Mouse (Mus musculus): ENCODE measurements around the gene Klf6. TPM values are rescaled to one million over a fixed set of nuclear protein-coding genes. Genes with fewer than 3 reads are reported as not detected.

The Klf6 gene
- polyA plus RNA-seq, 1 experiment from 2014 or later: 31.5 TPM

DNA sequence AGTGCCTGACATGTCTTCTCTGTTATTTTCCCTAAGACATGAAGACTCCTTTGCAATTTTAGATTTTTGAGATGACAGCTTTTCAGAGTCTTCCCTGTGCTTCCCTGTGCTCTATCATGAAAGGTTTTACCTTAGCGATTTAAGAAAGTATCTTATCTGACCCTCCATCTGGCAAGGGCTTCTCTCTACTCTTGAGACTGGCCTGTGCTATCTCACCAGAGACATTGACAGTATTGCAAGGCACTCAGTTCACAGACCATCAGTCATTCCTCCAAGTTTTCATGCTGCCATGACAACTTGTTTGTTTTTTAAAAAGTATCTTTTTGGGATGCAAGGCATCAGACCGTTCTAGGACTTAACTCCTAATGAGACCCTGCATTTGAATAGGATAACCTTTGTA is 13.5 kb upstream of the Klf6 start:
- WGBS: 26% methylated on average over 2 of the region's 2 CpGs
- H3K9me3 ChIP-seq (ENCODE audit: control insufficient read depth, low read length): no peaks in the 10 kb centered on the region
- H3K27me3 ChIP-seq (replicated peaks; ENCODE audit: control insufficient read depth, insufficient read depth, low read length): no peaks in the 10 kb centered on the region
- no peak overlapping the region for H3K4me2 ChIP-seq
- no peaks in the 10 kb centered on the region for H3K36me3 ChIP-seq (ENCODE audit: control insufficient read depth, insufficient read depth, low read length)
- H3K4me3 ChIP-seq (ENCODE audit: low read depth, low read length): no peak overlapping the region
- no peak overlapping the region for H3K9ac ChIP-seq (ENCODE audit: low read depth, low read length)
- DNase-seq (ENCODE audit: low spot score): no peak
- no peak overlapping the region for H3K27ac ChIP-seq (ENCODE audit: low read depth, low read length)
- peak; percentile 67 for ATAC-seq (replicated peaks; ENCODE audit: low FRiP score)
- peaks cover 5% of the 10 kb centered on the region; the same call in 1 of the 2 replicates for H3K4me1 ChIP-seq (replicated peaks; ENCODE audit: control insufficient read depth, insufficient read depth, low read length)

DNA sequence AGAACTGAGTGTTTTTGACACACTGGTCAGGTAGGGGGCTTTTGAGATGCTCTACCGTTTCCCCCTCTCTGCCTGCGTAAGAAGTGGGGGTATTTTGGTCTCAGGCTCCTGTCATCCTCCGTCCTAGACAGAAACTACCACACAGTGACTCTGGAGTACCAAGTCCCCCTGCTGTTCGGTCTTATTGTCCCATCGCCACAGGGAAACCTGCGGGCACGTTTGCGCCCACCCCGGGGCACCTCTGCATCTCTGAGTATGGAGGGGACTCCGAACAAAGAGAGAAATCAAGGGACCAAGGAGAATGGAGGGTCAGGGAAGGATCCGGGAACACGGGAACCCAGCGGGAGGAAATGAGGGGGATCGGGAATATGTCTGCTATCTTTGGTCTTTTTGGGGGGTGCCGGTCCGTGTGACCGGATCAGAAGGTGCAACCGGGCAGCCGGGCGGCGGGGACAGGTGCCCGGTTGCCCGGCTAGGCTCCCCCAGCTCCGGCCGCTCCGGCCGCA is 578 bp upstream of the Klf6 start:
- peak; percentile 52 for ATAC-seq (replicated peaks; ENCODE audit: low FRiP score)
- Histone ChIP-seq H3K9ac (ENCODE audit: low read depth, low read length) (peak overlapping the region; percentile 83), H3K27ac (ENCODE audit: low read depth, low read length) (peak overlapping the region; percentile 95), H3K4me2 (peak overlapping the region; percentile 83), H3K27me3 (replicated peaks; ENCODE audit: control insufficient read depth, insufficient read depth, low read length) (no peaks in the 10 kb centered on the region), H3K36me3 (ENCODE audit: control insufficient read depth, insufficient read depth, low read length) (peaks cover 5% of the 10 kb centered on the region), H3K4me1 (replicated peaks; ENCODE audit: control insufficient read depth, insufficient read depth, low read length) (peaks cover 5% of the 10 kb centered on the region), H3K9me3 (ENCODE audit: control insufficient read depth, low read length) (no peaks in the 10 kb centered on the region), H3K4me3 (ENCODE audit: low read depth, low read length) (peak overlapping the region; percentile 75)
- DNase-seq (ENCODE audit: low spot score): no peak
- 2% methylated on average over 27 of the region's 27 CpGs for WGBS

DNA sequence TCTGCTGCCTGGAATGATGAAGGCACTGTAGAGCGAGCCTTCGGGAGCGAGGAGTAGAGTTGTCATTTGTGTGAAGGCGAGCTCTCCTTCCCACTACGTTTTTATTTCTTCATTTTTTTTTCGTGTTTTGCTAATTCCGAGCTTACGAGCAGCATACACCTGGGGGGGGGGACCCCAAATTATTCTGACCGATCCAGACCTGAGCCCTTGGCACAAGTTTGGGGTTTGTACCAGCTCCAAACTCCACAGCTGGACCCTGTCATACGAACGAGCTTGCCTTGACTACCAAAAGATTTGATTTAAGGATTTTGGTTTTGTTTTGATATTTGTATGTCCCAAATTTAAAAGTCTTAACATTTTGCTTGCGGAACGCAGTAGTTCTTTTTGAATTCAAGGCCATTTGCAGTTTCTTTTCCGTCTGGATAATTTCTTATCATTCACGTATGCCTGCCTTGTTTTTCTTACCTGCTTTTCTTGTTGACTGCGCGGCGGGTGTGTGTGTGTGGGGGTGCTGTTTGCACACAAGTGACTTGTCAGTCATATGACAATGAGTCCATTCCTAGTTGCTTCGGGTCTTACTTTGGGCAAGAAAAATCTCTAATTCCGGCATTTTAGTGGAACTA is 832 bp downstream of the Klf6 start:
- Histone ChIP-seq H3K9me3 (ENCODE audit: control insufficient read depth, low read length) (no peaks in the 10 kb centered on the region), H3K9ac (ENCODE audit: low read depth, low read length) (peak overlapping the region; percentile 78), H3K27ac (ENCODE audit: low read depth, low read length) (peak overlapping the region; percentile 95), H3K4me1 (replicated peaks; ENCODE audit: control insufficient read depth, insufficient read depth, low read length) (peaks cover 5% of the 10 kb centered on the region), H3K4me2 (peak overlapping the region; percentile 76), H3K4me3 (ENCODE audit: low read depth, low read length) (peak overlapping the region; percentile 75), H3K36me3 (ENCODE audit: control insufficient read depth, insufficient read depth, low read length) (peaks cover 17% of the 10 kb centered on the region), H3K27me3 (replicated peaks; ENCODE audit: control insufficient read depth, insufficient read depth, low read length) (no peaks in the 10 kb centered on the region)
- DNase-seq (ENCODE audit: low spot score) (no peak), ATAC-seq (replicated peaks; ENCODE audit: low FRiP score) (no peak)
- under 1% methylated on average over 20 of the region's 20 CpGs for WGBS

DNA sequence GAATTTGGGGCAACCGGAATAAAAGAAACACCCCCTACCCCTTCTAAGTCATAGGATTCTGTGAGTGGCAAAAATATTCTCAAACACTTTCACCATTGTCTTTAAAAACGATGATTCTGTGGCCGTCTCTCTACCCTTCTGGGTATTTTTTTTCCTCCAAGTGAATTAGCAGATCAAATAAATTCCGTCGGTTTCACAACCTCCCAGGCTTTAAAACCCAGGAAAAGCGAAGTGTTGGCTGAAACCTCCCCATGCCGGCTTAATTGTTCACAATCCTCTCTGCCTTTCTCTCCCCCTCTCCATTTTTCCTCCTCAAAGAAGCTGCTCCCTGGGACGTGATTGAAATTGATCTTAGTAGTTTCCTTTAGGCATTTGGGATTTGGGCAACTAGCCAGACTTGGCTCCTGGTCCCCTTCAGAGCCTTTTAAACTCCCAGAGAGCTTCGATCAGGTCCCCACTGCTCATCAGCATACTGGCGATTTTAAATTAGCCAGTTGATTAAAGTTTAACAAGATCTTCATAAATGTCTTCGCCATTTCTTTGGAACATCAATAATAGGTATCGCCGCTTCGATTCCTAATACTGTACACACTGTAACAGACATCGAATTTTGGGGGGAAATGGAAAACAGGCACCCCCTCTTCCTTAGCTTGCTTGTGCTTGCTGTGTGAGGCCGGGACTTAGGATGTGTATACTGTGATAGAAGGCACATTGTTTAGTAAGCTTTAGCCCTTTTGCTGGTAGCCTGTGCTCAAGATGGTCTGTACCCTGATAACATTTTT is 1.5 kb downstream of the Klf6 start:
- 8% methylated on average over 16 of the region's 16 CpGs for WGBS
- Histone ChIP-seq H3K27me3 (replicated peaks; ENCODE audit: control insufficient read depth, insufficient read depth, low read length) (no peaks in the 10 kb centered on the region), H3K36me3 (ENCODE audit: control insufficient read depth, insufficient read depth, low read length) (peaks cover 22% of the 10 kb centered on the region), H3K27ac (ENCODE audit: low read depth, low read length) (peak overlapping the region; percentile 95), H3K4me2 (peak overlapping the region; percentile 76), H3K9me3 (ENCODE audit: control insufficient read depth, low read length) (no peaks in the 10 kb centered on the region), H3K4me1 (replicated peaks; ENCODE audit: control insufficient read depth, insufficient read depth, low read length) (peaks cover 5% of the 10 kb centered on the region), H3K4me3 (ENCODE audit: low read depth, low read length) (peak overlapping the region; percentile 75), H3K9ac (ENCODE audit: low read depth, low read length) (peak overlapping the region; percentile 78)
- no peak for DNase-seq (ENCODE audit: low spot score)
- ATAC-seq (replicated peaks; ENCODE audit: low FRiP score): no peak

DNA sequence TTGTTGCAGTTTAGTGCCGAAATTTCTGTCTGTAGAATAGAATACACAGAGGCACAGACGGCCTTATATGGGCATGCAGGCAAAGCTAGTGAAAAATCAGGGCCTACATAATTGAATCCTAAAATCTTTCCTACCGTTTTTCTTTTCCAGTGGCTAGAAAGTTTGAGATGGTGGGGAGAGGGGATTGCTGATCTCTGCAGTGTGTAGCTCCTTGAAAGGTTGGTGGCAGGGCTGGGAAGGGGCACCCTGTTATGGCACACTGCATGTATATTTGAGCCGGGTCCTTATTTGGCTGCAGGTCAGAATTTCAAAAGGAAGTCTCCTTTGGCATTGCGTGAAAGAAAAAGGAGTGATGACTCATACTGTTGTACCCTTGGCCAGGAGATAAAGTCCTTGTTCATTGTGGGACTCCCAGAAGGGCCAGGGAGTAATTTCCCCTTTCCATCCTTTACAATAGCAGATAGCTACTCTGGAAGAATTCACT is 2.2 kb downstream of the Klf6 start:
- peaks cover 5% of the 10 kb centered on the region for H3K4me1 ChIP-seq (replicated peaks; ENCODE audit: control insufficient read depth, insufficient read depth, low read length)
- H3K27me3 ChIP-seq (replicated peaks; ENCODE audit: control insufficient read depth, insufficient read depth, low read length): no peaks in the 10 kb centered on the region
- peak overlapping the region; percentile 95 for H3K27ac ChIP-seq (ENCODE audit: low read depth, low read length)
- ATAC-seq (replicated peaks; ENCODE audit: low FRiP score) (no peak), DNase-seq (ENCODE audit: low spot score) (no peak)
- peaks cover 22% of the 10 kb centered on the region for H3K36me3 ChIP-seq (ENCODE audit: control insufficient read depth, insufficient read depth, low read length)
- H3K9ac ChIP-seq (ENCODE audit: low read depth, low read length): peak overlapping the region; percentile 78
- WGBS: 7% methylated on average over 5 of the region's 5 CpGs
- peak overlapping the region; percentile 76 for H3K4me2 ChIP-seq
- H3K9me3 ChIP-seq (ENCODE audit: control insufficient read depth, low read length): no peaks in the 10 kb centered on the region
- peak overlapping the region; percentile 75 for H3K4me3 ChIP-seq (ENCODE audit: low read depth, low read length)

DNA sequence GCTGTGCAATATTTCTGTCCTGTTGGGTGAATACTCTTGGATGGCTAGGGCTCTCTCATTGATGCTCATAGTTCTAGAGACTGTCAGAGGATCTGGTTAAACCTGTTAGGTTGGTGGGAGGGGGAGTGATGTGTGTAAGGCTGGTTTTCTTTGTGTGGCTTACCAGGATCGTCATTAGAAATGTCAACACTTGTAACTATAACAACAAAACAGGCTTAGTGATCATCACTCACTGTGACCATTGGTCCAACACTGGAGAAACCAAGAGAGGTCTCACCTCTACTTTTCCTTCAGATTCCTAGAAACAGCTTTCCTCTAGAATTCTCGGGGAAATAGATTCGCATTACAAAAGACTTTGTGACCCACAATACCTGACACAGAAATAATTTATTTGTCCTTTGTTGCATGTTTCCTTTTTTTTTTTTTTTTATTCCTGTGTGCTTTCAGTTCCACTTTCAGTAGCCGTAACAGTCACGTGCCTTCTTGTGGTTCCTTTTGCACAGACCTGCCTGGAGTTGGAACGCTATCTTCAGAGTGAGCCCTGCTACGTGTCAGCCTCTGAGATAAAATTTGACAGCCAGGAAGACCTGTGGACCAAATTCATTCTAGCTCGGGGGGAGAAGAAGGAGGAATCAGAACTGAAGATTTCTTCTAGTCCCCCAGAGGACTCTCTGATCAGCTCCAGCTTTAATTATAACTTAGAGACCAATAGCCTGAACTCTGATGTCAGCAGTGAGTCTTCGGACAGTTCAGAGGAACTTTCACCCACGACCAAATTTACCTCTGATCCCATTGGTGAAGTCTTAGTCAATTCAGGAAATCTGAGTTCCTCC is 3.2 kb downstream of the Klf6 start:
- WGBS: 30% methylated on average over 10 of the region's 10 CpGs
- peak overlapping the region; percentile 75 for H3K4me3 ChIP-seq (ENCODE audit: low read depth, low read length)
- DNase-seq (ENCODE audit: low spot score): no peak
- no peak for ATAC-seq (replicated peaks; ENCODE audit: low FRiP score)
- H3K9ac ChIP-seq (ENCODE audit: low read depth, low read length): 0 out of 2 replicates have a peak overlapping the region, but pooled peaks have one; percentile 20
- peaks cover 5% of the 10 kb centered on the region for H3K4me1 ChIP-seq (replicated peaks; ENCODE audit: control insufficient read depth, insufficient read depth, low read length)
- peaks cover 22% of the 10 kb centered on the region for H3K36me3 ChIP-seq (ENCODE audit: control insufficient read depth, insufficient read depth, low read length)
- no peak overlapping the region; the same call in 1 of the 2 replicates for H3K27ac ChIP-seq (ENCODE audit: low read depth, low read length)
- no peaks in the 10 kb centered on the region for H3K9me3 ChIP-seq (ENCODE audit: control insufficient read depth, low read length)
- peak overlapping the region; percentile 76 for H3K4me2 ChIP-seq
- H3K27me3 ChIP-seq (replicated peaks; ENCODE audit: control insufficient read depth, insufficient read depth, low read length): no peaks in the 10 kb centered on the region

DNA sequence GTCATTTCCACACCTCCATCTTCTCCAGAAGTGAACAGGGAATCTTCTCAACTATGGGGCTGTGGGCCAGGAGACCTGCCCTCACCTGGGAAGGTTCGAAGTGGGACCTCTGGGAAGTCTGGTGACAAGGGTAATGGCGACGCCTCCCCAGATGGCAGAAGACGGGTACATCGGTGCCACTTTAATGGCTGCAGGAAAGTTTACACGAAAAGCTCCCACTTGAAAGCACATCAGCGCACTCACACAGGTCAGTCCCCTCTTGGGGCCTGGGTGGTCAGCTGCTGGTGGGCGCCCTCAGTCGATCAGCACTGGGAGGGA is 3.8 kb downstream of the Klf6 start:
- H3K9ac ChIP-seq (ENCODE audit: low read depth, low read length): no peak overlapping the region
- peaks cover 22% of the 10 kb centered on the region for H3K36me3 ChIP-seq (ENCODE audit: control insufficient read depth, insufficient read depth, low read length)
- WGBS: 91% methylated on average over 9 of the region's 9 CpGs
- peaks cover 5% of the 10 kb centered on the region for H3K4me1 ChIP-seq (replicated peaks; ENCODE audit: control insufficient read depth, insufficient read depth, low read length)
- H3K27ac ChIP-seq (ENCODE audit: low read depth, low read length): no peak overlapping the region
- peak overlapping the region; percentile 76 for H3K4me2 ChIP-seq
- no peak overlapping the region for H3K4me3 ChIP-seq (ENCODE audit: low read depth, low read length)
- no peak for ATAC-seq (replicated peaks; ENCODE audit: low FRiP score)
- DNase-seq (ENCODE audit: low spot score): no peak
- no peaks in the 10 kb centered on the region for H3K9me3 ChIP-seq (ENCODE audit: control insufficient read depth, low read length)
- no peaks in the 10 kb centered on the region for H3K27me3 ChIP-seq (replicated peaks; ENCODE audit: control insufficient read depth, insufficient read depth, low read length)

DNA sequence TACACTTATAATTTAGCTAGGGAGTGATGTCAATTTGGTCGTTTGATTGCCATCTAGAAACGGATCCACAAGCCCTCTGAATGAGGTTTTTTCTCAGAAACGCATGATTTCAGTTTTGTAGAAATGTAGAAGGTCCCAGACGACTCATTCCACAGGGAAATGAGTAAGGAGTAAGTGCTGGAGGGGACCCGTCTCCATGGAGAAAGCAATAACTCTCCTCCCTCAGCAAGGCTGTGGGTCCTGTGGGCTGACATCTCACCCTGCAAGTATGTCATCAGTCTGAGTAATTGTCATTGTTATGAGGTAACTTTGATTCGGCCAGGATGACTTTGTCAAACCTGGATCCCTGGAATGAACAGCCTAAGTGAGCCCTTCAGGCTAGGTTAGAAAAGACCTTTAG is 4.8 kb downstream of the Klf6 start:
- H3K9ac ChIP-seq (ENCODE audit: low read depth, low read length): no peak overlapping the region
- H3K27me3 ChIP-seq (replicated peaks; ENCODE audit: control insufficient read depth, insufficient read depth, low read length): no peaks in the 10 kb centered on the region
- ATAC-seq (replicated peaks; ENCODE audit: low FRiP score) (no peak), DNase-seq (ENCODE audit: low spot score) (no peak)
- H3K4me1 ChIP-seq (replicated peaks; ENCODE audit: control insufficient read depth, insufficient read depth, low read length): peaks cover 5% of the 10 kb centered on the region
- H3K4me2 ChIP-seq: no peak overlapping the region
- H3K27ac ChIP-seq (ENCODE audit: low read depth, low read length): no peak overlapping the region
- no peak overlapping the region for H3K4me3 ChIP-seq (ENCODE audit: low read depth, low read length)
- WGBS: 83% methylated on average over 6 of the region's 6 CpGs
- no peaks in the 10 kb centered on the region for H3K9me3 ChIP-seq (ENCODE audit: control insufficient read depth, low read length)
- H3K36me3 ChIP-seq (ENCODE audit: control insufficient read depth, insufficient read depth, low read length): peaks cover 22% of the 10 kb centered on the region

All from liver, embryonic 11.5 days (tissue).